Mouse (Mus musculus): ENCODE results near the gene Olfr1095.

Olfr1095 gene

GRCm38 (mm10) chr2:86851596-86851995 is at the start of gene Olfr1095:
Gene Olfr1095, minus strand, starts transcription at chr2:86851696.
- no peak for DNase-seq (ENCODE audit: low spot score in 2 of 2)

GRCm38 (mm10) chr2:86892116-86892515 is 40.6 kb upstream of the Olfr1095 start, which contains the start of gene Olfr1097:
Gene Olfr1097, minus strand, starts transcription at chr2:86892216.
- DNase-seq (ENCODE audit: low spot score in 2 of 2): no peak

- no peak for DNase-seq (ENCODE audit: low spot score in 2 of 2)
Observed at GRCm38 (mm10) chr2:86874702-86875101, 23.2 kb upstream of the Olfr1095 start, which contains the start of gene Gm13723. Gene Gm13723, minus strand, starts transcription at chr2:86874802.

GRCm38 (mm10) chr2:86824363-86824762 is 27.1 kb downstream of the Olfr1095 start, which contains the start of gene Olfr1094:
Gene Olfr1094, plus strand, starts transcription at chr2:86824663.
- no peak for DNase-seq (ENCODE audit: low spot score in 2 of 2)

- no peak for DNase-seq (ENCODE audit: low spot score in 2 of 2)
Observed at GRCm38 (mm10) chr2:86809918-86810317, 41.6 kb downstream of the Olfr1095 start, which contains the start of gene Olfr141. Gene Olfr141, minus strand, starts transcription at chr2:86810018.
